Mouse (Mus musculus) c-Kit-positive CD71-negative TER-119-negative erythroid progenitor cells, embryonic 14.5 days (primary cell): ENCODE results near the gene Asxl2.

Source experiments
- DNase-seq: peaks from one replicate; pipeline ENCODE4 v3.0.0-alpha.2; 2013; ENCODE audit warnings: low read depth

The Asxl2 gene

DNA sequence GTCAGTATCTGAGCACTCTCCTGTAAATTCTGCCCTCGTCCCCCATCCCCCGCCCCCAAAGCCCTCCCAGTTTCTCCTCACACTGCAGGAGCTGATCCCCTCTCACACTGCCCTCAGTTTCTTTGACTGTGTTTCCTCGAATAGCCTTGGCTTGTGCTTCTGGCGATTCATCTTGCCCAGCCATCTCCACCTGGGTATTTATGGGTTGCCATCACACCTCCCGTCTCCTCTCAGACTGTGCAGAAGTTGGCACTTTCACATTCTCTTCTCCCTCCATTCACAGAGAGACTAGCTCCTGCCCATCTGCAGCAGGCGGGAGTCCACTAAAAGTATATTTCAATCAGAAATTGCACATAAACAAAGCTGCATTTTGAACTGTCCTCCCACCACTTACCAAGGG lies 120.1 kb downstream of the Asxl2 start:
- no peak for DNase-seq

DNA sequence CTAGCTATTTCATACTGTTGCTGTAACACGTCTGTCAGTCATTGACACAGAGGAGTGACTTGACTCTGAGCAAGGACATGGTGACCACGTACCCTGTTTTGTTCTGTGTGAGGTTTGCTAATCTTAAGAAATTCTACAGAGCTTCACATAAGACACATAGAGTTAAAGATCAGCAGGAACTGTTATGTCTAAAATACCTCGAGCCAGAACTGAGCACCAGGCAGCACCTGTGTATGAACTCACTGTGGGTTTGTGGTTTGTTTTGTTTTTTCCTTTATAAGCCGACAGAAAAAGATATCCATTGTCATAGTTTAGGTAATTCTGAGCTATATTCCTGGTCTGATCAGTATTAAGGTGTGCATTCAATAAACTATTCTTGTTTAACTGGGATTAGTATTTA lies 120.8 kb downstream of the Asxl2 start:
- no peak for DNase-seq

DNA sequence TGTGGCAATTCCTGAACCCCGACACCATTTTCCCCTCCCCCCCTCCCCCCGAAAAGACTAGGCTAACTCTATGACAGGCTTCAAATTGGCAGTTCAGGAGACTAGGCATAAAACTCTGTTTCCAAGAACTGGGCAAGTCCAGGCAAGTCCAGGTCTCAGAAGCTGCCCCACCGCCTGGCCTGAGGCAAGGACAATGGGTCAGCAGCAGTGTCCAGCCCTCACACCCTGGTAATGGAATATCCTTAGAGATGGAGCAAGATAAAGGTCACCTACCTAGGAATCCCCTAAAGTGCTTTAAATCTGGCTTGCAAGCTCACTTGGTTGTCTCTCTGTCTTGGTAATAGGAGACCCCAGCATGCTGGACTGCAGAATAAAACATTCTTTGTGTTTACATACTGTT lies 121.3 kb downstream of the Asxl2 start:
- DNase-seq = no peak

DNA sequence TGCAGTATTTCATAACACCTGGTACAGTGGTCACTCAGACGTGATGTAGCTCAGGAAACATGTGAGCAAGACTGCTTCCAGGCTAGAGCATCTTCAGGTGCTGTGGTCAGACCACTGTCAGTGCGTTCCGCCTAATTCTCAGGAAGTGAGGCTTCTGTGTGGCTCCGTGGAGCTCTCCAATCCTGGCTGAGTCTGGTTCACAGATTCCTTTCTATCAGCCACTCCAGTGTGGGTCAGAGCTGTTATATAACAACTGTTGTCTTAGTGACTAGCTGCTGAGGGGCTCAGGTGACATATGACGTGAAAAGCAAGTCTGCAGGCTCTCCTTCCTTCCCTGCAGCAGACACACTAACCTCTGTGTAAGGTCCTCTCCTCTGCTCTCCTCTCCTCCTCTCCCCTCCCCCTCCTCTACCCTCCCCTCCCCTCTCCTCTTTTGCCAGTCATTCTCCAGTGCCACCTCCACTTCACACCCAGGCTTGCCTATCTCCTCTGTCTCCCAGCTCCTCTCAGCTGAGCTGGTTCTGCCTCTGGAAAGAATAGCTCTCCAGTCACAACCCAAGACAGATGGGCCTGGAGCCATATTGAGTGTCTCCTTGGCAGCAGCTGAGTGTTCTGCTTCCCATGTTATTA lies 122.0 kb downstream of the Asxl2 start:
- DNase-seq = no peak

DNA sequence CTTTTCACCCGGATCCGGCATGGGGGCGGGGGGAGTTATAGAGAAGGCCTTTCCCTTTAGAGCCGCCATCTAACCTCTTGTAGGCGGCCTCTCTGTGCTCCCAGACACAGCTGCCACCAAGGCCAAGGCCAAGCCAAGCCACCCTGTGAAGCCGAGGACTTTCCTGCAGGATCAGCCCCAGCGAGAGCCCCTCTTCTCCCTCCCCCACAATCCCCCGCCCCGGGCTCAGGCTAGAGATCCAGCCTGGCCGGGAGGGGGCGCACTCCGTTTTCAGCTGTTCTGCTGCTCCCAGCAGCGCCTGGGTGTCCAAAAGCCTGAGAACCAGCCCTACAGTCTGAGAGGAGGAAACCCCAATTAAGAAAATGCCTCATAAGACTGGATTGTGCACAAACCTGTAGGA lies 123.6 kb downstream of the Asxl2 start:
- no peak for DNase-seq
